27 mouse cellular contexts compared by ENCODE assay signal in genomic region chr13:78091949-78092348, GRCm38 (mm10).
A peak's percentile ranks its signal among the peaks of the same experiment; 100 is the strongest.
DNase-seq lines count a peak whose midpoint lies in the region; ATAC-seq and TF ChIP-seq lines count a peak whose summit lies in the region.
"Had no signal": no experiment of that assay in that cellular context is flagged by ENCODE, and none has a peak within 500 bp of the region (broad histone marks: within the 10 kb centered on the region; RNA-seq: fewer than 3 reads in every experiment).

No protein-coding gene starts in this region.

- WGBS in forebrain, embryonic 14.5 days: 73% methylated on average over 3 of the region's 3 CpGs
- WGBS in forebrain, embryonic 13.5 days: 84% methylated on average over 3 of the region's 3 CpGs
- WGBS in neural tube, embryonic 14.5 days: 80% methylated on average over 3 of the region's 3 CpGs
- 78% methylated on average over 3 of the region's 3 CpGs for WGBS in neural tube, embryonic 15.5 days

- no peak overlapping the region for H3K27ac ChIP-seq in forebrain, embryonic 14.5 days (ENCODE audit: low read depth, low read length)
- no peak overlapping the region for H3K27ac ChIP-seq in forebrain, embryonic 13.5 days
- no peak overlapping the region for H3K27ac ChIP-seq in neural tube, embryonic 14.5 days (ENCODE audit: low read depth, low read length)
- no peak overlapping the region for H3K27ac ChIP-seq in neural tube, embryonic 15.5 days (replicated peaks)
- H3K27ac ChIP-seq: embryonic facial prominence, embryonic 10.5 days; embryonic facial prominence, embryonic 13.5 days; forebrain, embryonic 15.5 days; heart, adult 2 months; heart, embryonic 10.5 days; heart, embryonic 13.5 days; hindbrain, embryonic 12.5 days; hindbrain, embryonic 15.5 days had no signal

- H3K4me2 ChIP-seq in forebrain, embryonic 14.5 days (ENCODE audit: low read length): no peak overlapping the region
- no peak overlapping the region for H3K4me2 ChIP-seq in forebrain, embryonic 13.5 days
- H3K4me2 ChIP-seq in neural tube, embryonic 14.5 days (ENCODE audit: low read depth, low read length): no peak overlapping the region
- no peak overlapping the region for H3K4me2 ChIP-seq in neural tube, embryonic 15.5 days
- H3K4me2 ChIP-seq: embryonic facial prominence, embryonic 13.5 days; forebrain, embryonic 15.5 days; heart, embryonic 13.5 days; hindbrain, embryonic 12.5 days; hindbrain, embryonic 15.5 days had no signal

- H3K9me3 ChIP-seq in forebrain, embryonic 14.5 days (replicated peaks; ENCODE audit: control insufficient read depth, low read length): no peaks in the 10 kb centered on the region
- no peaks in the 10 kb centered on the region for H3K9me3 ChIP-seq in forebrain, embryonic 13.5 days (replicated peaks)
- no peaks in the 10 kb centered on the region for H3K9me3 ChIP-seq in neural tube, embryonic 14.5 days (ENCODE audit: control insufficient read depth, low read length)
- no peaks in the 10 kb centered on the region for H3K9me3 ChIP-seq in neural tube, embryonic 15.5 days (replicated peaks)
- H3K9me3 ChIP-seq: embryonic facial prominence, embryonic 10.5 days; embryonic facial prominence, embryonic 13.5 days; forebrain, embryonic 15.5 days; heart, embryonic 10.5 days; heart, embryonic 13.5 days; hindbrain, embryonic 12.5 days; hindbrain, embryonic 15.5 days had no signal

- no peaks in the 10 kb centered on the region for H3K27me3 ChIP-seq in forebrain, embryonic 14.5 days (replicated peaks; ENCODE audit: control insufficient read depth, insufficient read depth, low read length)
- no peaks in the 10 kb centered on the region for H3K27me3 ChIP-seq in forebrain, embryonic 13.5 days
- no peaks in the 10 kb centered on the region for H3K27me3 ChIP-seq in neural tube, embryonic 14.5 days (ENCODE audit: control insufficient read depth, insufficient read depth, low read length)
- no peaks in the 10 kb centered on the region for H3K27me3 ChIP-seq in neural tube, embryonic 15.5 days (replicated peaks)
- H3K27me3 ChIP-seq: embryonic facial prominence, embryonic 13.5 days; forebrain, embryonic 15.5 days; heart, embryonic 13.5 days; hindbrain, embryonic 12.5 days; hindbrain, embryonic 15.5 days had no signal

- peak; percentile 66; the same call in 1 of the 2 replicates for ATAC-seq in forebrain, embryonic 14.5 days
- ATAC-seq in forebrain, embryonic 13.5 days: no peak; the same call in 1 of the 2 replicates
- ATAC-seq in neural tube, embryonic 14.5 days (ENCODE audit: low read depth): peak; percentile 49; the same call in 1 of the 2 replicates
- no peak for ATAC-seq in neural tube, embryonic 15.5 days (ENCODE audit: low FRiP score)
- ATAC-seq: activated CD4-positive, CD25-positive, alpha-beta regulatory T cell, adult 4 months; CD4-positive, CD25-positive, alpha-beta regulatory T cell, adult 4 months; forebrain, embryonic 15.5 days; intestine, postnatal 0 days had no signal

- no peak overlapping the region for H3K9ac ChIP-seq in forebrain, embryonic 14.5 days (ENCODE audit: low read length)
- no peak overlapping the region for H3K9ac ChIP-seq in forebrain, embryonic 13.5 days
- no peak overlapping the region for H3K9ac ChIP-seq in neural tube, embryonic 14.5 days (replicated peaks; ENCODE audit: low read depth, low read length)
- no peak overlapping the region for H3K9ac ChIP-seq in neural tube, embryonic 15.5 days (replicated peaks)
- H3K9ac ChIP-seq: embryonic facial prominence, embryonic 13.5 days; forebrain, embryonic 15.5 days; heart, embryonic 13.5 days; hindbrain, embryonic 12.5 days; hindbrain, embryonic 15.5 days had no signal

- H3K36me3 ChIP-seq in forebrain, embryonic 14.5 days (ENCODE audit: control insufficient read depth, insufficient read depth, low read length): no peaks in the 10 kb centered on the region
- H3K36me3 ChIP-seq in forebrain, embryonic 13.5 days (ENCODE audit: poor library complexity, severe bottlenecking): no peaks in the 10 kb centered on the region
- no peaks in the 10 kb centered on the region for H3K36me3 ChIP-seq in neural tube, embryonic 14.5 days (ENCODE audit: control insufficient read depth, insufficient read depth, low read length)
- H3K36me3 ChIP-seq in neural tube, embryonic 15.5 days: no peaks in the 10 kb centered on the region
- H3K36me3 ChIP-seq: embryonic facial prominence, embryonic 10.5 days; embryonic facial prominence, embryonic 13.5 days; forebrain, embryonic 15.5 days; heart, embryonic 10.5 days; heart, embryonic 13.5 days; hindbrain, embryonic 12.5 days; hindbrain, embryonic 15.5 days had no signal

- no peak for TF ChIP-seq POLR2A in brain, embryonic 14.5 days (IDR thresholded peaks at IDR 0.05; ENCODE audit: borderline replicate concordance, extremely low read depth, insufficient read depth, insufficient read length, poor library complexity, severe bottlenecking)

- no peak for TF ChIP-seq CTCF in brain, embryonic 14.5 days (IDR thresholded peaks at IDR 0.05; ENCODE audit: borderline replicate concordance, extremely low read depth, insufficient read depth, insufficient read length)

- DNase-seq in forebrain, embryonic 14.5 days (ENCODE audit: low spot score): no peak
- peak; percentile 42 for DNase-seq in brain, embryonic 14.5 days (ENCODE audit: low read depth)
- DNase-seq in adrenal gland, adult 2 months: no peak
- DNase-seq: adrenal gland, postnatal 10 days; adrenal gland, postnatal 36 days; cerebellum, adult 18-20 months; cerebellum, adult 9-10 months; cerebellum, postnatal 14 days; embryo, embryonic 11 days; gastrocnemius, postnatal 10 days; gastrocnemius, postnatal 36 days; heart, adult 2 months; heart, postnatal 14 days had no signal

- no peaks in the 10 kb centered on the region for H3K4me1 ChIP-seq in forebrain, embryonic 14.5 days (ENCODE audit: control insufficient read depth, insufficient read depth, low read length)
- peaks cover 4% of the 10 kb centered on the region for H3K4me1 ChIP-seq in forebrain, embryonic 13.5 days
- no peaks in the 10 kb centered on the region for H3K4me1 ChIP-seq in neural tube, embryonic 14.5 days (ENCODE audit: control insufficient read depth, insufficient read depth, low read length)
- no peaks in the 10 kb centered on the region for H3K4me1 ChIP-seq in neural tube, embryonic 15.5 days
- H3K4me1 ChIP-seq: embryonic facial prominence, embryonic 10.5 days; embryonic facial prominence, embryonic 13.5 days; forebrain, embryonic 15.5 days; heart, embryonic 10.5 days; hindbrain, embryonic 12.5 days; hindbrain, embryonic 15.5 days had no signal

- H3K4me3 ChIP-seq in forebrain, embryonic 14.5 days (ENCODE audit: low read depth, low read length): no peak overlapping the region
- H3K4me3 ChIP-seq in forebrain, embryonic 13.5 days: no peak overlapping the region
- no peak overlapping the region for H3K4me3 ChIP-seq in neural tube, embryonic 14.5 days (ENCODE audit: low read depth, low read length)
- no peak overlapping the region for H3K4me3 ChIP-seq in neural tube, embryonic 15.5 days (replicated peaks)
- H3K4me3 ChIP-seq: embryonic facial prominence, embryonic 10.5 days; embryonic facial prominence, embryonic 13.5 days; erythroblast, embryonic 14.5 days; forebrain, embryonic 15.5 days; heart, adult 2 months; heart, embryonic 10.5 days; heart, embryonic 13.5 days; hindbrain, embryonic 12.5 days; hindbrain, embryonic 15.5 days had no signal

Comparison
In these comparisons a context has a peak if more than half of its experiments do, and no peak if none do; other contexts are left out.
1. ATAC-seq: peak in forebrain, embryonic 14.5 days (single experiment) and neural tube, embryonic 14.5 days (single experiment); none in forebrain, embryonic 13.5 days (single experiment) and neural tube, embryonic 15.5 days (single experiment).